Mouse (Mus musculus) embryo, embryonic 11 days (tissue): ENCODE measurements around the gene Ubac2.

ENCODE experiments used
- DNase-seq: peaks from one replicate; pipeline ENCODE4 v3.0.0-alpha.2; 2015

Gene Ubac2

GRCm38 (mm10) chr14:121895316-121895715 is 16.9 kb downstream of the Ubac2 start:
- no peak for DNase-seq

- DNase-seq = no peak
Measured at GRCm38 (mm10) chr14:121896126-121897090, 18.0 kb downstream of the Ubac2 start.

DNA sequence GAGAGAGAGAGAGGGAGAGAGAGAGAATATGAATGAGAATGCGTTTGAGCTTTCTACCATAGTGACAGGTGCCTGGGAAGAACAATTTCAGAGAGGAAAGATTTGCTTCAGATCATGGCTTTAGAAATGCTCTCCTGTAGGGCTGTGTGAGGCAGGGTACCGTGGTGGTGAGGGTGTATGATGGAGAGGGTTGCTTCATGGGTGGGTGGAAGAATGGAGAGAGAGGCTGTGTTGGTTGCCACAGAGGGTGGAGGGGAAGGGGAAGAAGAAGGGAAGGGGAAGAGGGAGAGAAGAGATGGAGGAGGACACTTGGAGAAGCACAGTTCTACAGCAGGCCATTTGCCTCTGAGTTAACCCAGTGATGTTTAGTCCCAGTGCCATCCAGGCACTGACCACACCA is 19.4 kb downstream of the Ubac2 start:
- DNase-seq = no peak

DNA sequence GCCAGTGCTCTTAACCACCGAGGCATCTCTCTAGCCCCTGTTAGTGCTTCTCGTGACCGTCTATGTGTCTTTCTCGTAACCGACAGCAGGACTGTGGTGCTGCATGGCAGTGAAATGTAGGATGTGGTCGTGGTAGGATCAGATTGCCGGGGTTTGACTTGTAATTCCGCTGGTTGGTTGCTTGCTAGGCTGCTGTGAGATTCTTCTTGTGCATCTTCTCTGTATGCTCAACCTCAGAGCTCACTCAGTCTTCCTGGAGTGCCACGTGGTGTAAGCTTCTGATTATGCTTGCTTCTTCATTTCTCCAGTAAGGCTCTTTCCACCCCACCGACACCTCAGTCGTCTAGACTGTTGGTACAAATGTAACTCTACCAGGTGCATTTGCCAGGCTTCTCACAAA is 20.1 kb downstream of the Ubac2 start:
- DNase-seq = no peak

DNA sequence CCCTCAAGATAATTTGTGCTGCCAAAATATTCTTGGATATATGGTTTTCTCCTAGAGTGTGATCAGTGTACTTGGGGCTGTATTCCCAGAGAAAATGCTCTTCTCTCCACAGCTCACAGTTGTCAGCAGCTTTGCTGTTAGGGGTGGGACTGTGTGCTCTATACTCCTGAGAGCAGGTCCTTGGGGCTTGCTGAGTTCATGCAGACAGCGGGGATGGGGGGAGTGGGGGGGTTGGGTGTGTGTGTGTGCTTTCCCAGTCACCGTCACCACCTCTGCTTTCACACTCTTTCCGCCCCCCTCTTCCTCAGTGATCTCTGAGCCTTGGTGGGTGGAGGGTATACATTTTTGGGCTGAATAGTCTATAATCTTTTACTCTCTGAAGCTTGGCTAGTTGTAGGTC is 20.7 kb downstream of the Ubac2 start:
- DNase-seq = no peak

DNA sequence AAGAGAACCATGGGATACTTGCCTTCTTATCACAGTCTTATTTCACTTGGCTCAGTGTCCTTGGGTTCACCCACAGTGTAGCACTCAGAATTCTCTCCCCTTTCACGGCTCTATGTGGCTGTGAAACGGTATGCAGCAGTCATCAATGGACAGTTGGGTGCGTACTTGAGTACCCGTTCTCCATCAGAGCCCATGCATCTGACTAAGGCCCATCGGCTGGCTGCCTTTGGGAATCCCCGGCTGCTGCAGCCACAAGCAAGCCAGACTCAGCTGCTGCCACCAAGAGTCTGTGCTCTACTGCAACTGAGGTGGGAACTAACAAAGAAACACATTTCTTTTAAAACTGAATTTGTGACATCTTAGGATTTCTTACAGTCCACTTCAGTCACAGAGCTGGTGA is 23.1 kb downstream of the Ubac2 start:
- no peak for DNase-seq

- DNase-seq = no peak
Measured at GRCm38 (mm10) chr14:121903381-121903876, 25.0 kb downstream of the Ubac2 start.

- no peak for DNase-seq
Measured at GRCm38 (mm10) chr14:121904754-121905153, 26.3 kb downstream of the Ubac2 start.

DNA sequence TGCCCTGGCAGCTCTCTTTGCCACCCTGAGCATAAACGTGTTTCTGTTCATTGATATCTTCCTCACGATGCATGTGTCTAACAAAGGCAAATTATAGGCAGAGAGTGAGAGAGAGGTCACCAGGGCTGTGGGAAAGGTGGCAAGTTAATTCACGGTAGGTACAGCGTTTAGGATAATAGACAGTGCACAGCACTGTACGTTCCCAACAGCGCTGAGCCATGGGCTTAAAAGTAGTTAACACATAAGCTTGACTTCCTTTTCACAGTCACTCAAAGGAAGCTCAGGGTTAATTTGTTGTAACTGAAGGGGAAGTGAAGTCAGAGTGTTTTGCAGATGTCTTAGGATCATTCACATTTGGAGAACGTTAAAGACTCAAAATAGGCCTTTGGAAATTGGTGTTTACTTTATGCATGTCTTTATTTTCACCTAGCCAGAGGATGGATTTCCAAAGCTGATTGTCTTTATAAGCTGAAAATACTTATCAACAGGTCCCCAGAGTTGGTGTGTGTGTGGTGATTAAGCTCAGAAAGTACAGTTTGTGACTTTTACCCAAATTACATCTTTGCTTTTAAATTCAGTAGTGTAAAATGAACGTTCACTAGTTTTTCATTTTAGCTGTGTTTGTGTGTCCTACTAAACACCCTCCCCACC is 28.0 kb downstream of the Ubac2 start:
- no peak for DNase-seq

GRCm38 (mm10) chr14:121906992-121907681 is 28.7 kb downstream of the Ubac2 start:
- no peak for DNase-seq

GRCm38 (mm10) chr14:121909868-121910267 is 31.4 kb downstream of the Ubac2 start:
- no peak for DNase-seq

DNA sequence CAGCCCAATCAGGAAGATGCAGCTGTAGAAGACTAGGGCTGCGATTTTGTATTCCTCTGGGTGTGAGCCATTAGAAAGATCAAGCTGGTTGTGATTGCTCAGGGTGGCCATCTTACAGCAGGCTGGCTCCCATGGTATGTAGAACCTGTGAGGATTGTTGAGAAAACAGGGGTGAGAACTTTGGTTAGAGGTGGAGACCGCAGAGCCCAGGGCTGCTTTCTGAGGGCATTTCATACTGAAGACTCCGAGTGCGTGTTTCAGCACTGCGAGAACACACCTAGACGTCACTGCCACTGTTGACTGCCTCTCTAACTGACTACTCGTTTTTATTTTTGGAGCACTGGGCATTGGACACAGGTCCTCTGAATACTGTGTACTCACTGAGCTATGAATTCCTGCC is 34.1 kb downstream of the Ubac2 start:
- DNase-seq = no peak

DNA sequence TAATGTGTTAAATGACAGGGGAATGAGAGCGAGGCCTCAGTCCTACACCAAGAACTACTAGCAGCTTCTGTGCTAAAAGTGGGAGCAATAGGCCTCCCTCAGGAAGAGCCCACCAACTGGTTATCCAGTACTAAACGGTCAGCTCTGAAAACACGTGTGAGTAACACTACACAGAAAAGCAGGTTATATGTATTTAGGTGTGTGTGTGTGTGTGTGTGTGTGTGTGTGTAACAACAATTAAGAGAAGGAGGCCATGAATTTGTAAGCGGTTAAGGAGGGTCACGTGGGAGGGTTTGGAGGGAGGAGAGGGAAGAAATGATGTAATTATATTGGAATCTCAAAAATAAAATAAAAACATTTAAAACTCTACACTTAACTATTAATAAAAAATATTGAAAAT is 36.7 kb downstream of the Ubac2 start:
- DNase-seq = no peak

DNA sequence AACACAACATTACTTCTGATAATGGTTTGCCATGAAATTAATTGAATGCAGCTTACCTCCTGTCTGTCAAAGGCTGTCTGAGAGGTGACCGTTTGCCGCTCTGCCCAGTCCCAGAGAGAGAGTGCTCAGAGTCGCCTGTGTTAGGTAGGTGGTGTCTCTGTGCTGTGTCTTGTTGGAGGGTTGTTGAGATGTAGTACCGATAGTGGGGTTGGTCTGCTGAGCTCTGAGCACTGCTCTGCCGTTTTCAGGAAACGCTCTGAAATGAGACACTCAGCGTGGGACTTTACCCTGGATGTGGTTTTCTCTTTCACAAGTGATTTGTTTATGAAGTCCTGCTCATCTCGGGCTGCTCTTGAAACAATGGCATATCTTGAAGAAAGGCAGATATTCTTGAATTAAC is 37.2 kb downstream of the Ubac2 start, which contains the start of gene Gpr18:
Gene Gpr18, minus strand, starts transcription at position 161 of the 400 bp plus-strand sequence.
- DNase-seq = no peak

GRCm38 (mm10) chr14:121916311-121917094 is 38.1 kb downstream of the Ubac2 start:
- DNase-seq = no peak

- DNase-seq = no peak
Measured at GRCm38 (mm10) chr14:121918266-121918665, 39.8 kb downstream of the Ubac2 start.

DNA sequence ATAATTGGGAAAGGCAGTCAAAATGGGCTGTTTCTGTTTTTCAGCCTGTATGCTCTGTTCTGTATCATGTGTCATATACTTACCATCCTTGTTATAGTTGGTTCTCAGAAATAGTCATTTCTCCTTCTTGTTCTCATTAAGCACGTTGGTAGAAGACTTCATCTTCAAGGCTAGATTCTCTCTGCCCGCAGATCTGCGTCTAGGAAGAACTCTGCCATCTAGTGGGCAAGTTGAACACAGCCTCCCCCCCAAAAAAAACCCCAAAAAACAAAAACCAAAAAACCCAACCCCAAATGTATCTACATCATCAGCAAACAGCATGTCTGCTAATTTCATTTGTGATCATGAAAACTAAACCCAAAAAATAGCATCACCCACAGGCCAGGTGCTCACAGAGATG is 41.3 kb downstream of the Ubac2 start:
- peak; percentile 44 for DNase-seq

DNA sequence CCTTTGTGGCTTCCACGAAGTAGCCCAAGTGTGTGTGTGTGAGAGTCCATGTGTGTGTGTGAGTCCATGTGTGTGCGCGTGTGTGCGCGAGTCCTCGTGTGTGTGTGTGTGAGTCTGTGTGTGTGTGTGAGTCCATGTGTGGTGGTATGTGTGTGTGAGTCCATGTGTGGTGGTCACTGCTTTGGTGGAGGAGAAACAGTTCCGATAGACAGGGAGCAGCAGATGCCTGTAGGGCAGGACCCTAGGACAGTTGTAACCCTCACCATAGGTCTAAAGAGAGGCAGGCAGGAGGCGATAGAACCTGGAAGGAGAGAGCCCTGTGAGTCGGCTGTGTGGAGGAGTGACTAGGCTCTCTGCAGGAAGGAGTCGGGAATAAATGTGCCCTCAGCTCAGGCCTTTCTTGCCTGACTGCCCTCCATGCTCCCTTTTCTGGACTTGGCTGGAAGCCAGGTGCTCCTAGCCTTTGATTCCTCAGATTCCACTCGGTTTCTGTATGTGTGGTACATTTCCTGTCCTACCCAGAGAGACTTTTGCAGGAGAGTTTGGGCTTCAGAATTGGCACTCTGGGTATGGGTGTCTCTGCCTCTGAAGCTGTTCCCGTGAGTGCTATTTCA is 42.2 kb downstream of the Ubac2 start:
- DNase-seq = no peak

- DNase-seq = no peak
Measured at GRCm38 (mm10) chr14:121922016-121922415, 43.6 kb downstream of the Ubac2 start.

DNA sequence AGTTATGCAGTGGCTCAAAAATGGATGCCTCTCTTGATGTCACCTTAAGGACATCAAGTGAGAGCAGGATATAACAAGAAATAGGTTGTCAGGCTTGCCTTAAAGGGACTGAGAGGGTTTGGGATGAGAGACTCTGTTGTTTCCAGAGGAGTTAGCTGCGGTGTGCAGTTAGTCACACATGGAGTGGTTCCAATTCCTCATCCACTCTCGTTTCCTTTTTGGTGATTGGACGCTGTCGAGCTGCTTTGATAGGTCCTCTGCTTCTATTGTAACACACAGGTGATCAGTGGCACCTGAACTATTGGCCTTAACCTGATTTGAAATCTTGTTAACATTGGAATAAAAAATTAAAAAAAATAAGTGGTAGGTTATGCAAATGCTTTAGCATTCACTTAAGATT is 44.3 kb downstream of the Ubac2 start:
- DNase-seq = no peak

DNA sequence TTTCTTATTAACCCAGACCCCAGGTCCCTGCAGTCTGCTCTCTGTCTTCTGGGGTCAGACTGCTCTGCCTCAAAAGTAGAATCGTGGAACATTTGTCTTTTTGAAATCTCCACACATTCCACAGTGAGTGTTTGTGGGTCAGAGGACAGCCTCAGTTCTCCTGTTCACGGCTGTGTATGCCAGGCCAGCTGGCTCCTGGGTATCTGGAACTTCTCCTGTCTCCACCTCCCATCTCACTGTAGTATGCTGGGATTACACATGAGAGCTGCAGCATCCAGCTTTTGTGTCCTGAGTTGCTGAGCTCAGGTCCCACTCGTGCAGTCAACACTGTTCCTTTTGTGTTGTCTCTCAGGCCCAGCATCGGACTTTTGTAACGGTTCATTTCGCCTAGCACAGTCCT is 46.5 kb downstream of the Ubac2 start:
- no peak for DNase-seq

DNA sequence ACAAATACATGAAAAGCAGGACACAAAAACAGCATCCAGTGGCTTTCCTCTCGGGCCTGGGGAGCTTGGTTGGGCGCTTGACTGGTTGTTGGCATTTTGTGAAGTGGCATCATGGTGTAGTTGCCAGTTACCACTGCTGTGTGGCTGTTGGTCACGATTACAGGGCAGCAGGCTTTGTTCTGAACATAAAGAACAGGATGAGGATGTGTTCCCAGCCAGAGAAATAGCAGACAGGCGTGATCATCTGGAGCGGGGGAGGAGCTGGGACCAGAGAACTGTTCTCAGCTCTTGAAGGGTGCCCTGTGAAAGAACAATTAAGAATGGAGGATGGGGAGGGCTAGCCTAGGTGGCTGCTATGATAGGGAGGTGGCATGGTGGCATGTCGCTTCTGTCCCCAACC is 48.5 kb downstream of the Ubac2 start:
- DNase-seq = no peak
